Mouse (Mus musculus): ENCODE data around the gene Fry. TPM values are rescaled to one million over a fixed set of nuclear protein-coding genes. Genes with fewer than 3 reads are reported as not detected.

Fry gene
- total and polyA plus RNA-seq, 2 experiments from 2014 or later = 47.6 to 130 TPM

GRCm38 (mm10) chr5:150190454-150191358 lies 72.3 kb downstream of the Fry start:
- Histone ChIP-seq H3K27ac (ENCODE audit: low read depth, low read length) (no peak overlapping the region), H3K4me2 (ENCODE audit: low read depth) (no peak overlapping the region), H3K9me3 (ENCODE audit: low read length) (no peaks in the 10 kb centered on the region; the same call in 1 of the 2 replicates), H3K9ac (no peak overlapping the region), H3K4me3 (ENCODE audit: low read depth, low read length) (no peak overlapping the region), H3K27me3 (ENCODE audit: insufficient read depth, low read length) (no peaks in the 10 kb centered on the region), H3K36me3 (ENCODE audit: insufficient read depth) (no peaks in the 10 kb centered on the region), H3K4me1 (ENCODE audit: insufficient read depth) (peaks cover 1% of the 10 kb centered on the region; the same call in 1 of the 2 replicates)
- peak; percentile 21 for DNase-seq
- no peak for TF ChIP-seq CTCF (IDR thresholded peaks at IDR 0.05; ENCODE audit: low read depth)
- WGBS = 78% methylated on average over 4 of the region's 4 CpGs
- peak; percentile 16; the same call in 1 of the 2 replicates for ATAC-seq

DNA sequence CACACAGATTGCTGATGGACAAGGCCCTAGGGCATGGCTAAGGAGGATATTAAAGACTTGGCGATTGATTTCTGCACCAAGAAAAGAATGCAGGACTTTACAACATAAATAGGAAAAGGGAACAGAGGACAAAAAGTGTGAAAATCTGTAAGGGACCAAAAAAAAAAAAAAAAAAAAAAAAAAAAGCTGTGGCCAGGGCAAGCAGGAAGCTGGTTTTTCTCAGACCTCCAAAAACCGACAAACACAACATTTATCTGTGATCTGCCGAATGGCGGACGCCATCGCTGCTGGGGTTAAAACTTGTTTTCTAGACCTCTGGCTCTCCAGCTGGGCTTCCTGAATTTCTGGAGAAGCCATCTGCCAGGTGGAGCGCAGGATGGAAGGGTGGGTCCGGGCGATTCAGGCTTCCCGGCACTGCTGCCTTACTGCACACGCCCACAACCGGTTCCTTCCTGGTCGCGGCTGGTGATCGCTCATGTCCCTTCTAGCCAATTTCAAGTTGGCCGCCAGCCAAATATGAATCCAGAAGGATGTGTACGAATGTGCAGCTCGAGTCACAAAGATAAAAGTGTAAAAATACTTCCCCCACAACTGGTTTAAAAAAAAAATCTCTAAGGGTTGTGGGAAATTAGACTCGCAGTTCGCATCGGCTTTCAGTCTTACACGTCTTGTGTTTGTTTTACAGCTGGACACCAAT lies 77.2 kb downstream of the Fry start:
- WGBS = 4% methylated on average over 22 of the region's 22 CpGs
- H3K36me3 ChIP-seq (ENCODE audit: insufficient read depth) = no peaks in the 10 kb centered on the region
- H3K4me3 ChIP-seq (ENCODE audit: low read depth, low read length) = peak overlapping the region; percentile 34
- H3K27ac ChIP-seq (ENCODE audit: low read depth, low read length) = no peak overlapping the region
- no peak for TF ChIP-seq CTCF (IDR thresholded peaks at IDR 0.05; ENCODE audit: low read depth)
- H3K9me3 ChIP-seq (ENCODE audit: low read length) = no peaks in the 10 kb centered on the region; the same call in 1 of the 2 replicates
- DNase-seq (peak; percentile 76), ATAC-seq (peak; percentile 77)
- H3K4me1 ChIP-seq (ENCODE audit: insufficient read depth) = peaks cover 6% of the 10 kb centered on the region; the same call in 1 of the 2 replicates
- H3K27me3 ChIP-seq (ENCODE audit: insufficient read depth, low read length) = no peaks in the 10 kb centered on the region
- peak overlapping the region; percentile 43 for H3K9ac ChIP-seq
- peak overlapping the region; percentile 60 for H3K4me2 ChIP-seq (ENCODE audit: low read depth)

DNA sequence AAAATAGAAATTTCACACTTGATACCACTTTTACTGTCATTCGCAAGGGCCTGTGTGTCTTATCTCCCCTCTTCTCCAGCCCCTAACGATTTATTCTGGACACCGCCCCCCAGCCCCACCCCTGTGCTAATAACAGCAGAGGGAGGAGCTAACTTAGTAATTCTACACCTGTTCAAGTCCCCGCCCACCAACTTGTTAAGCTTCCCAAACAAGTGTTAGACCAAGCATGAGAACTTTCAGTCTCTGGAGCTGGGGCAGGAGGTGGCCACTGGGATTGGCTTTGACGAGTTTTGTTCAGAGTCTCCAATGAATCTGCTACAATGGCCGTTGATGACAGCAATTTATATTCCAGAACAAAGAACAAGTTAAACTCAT lies 77.8 kb downstream of the Fry start:
- peaks cover 6% of the 10 kb centered on the region; the same call in 1 of the 2 replicates for H3K4me1 ChIP-seq (ENCODE audit: insufficient read depth)
- DNase-seq (no peak), ATAC-seq (no peak)
- H3K9me3 ChIP-seq (ENCODE audit: low read length) = no peaks in the 10 kb centered on the region
- H3K36me3 ChIP-seq (ENCODE audit: insufficient read depth) = no peaks in the 10 kb centered on the region
- TF ChIP-seq CTCF (IDR thresholded peaks at IDR 0.05; ENCODE audit: low read depth) = no peak
- H3K9ac ChIP-seq = peak overlapping the region; percentile 43
- WGBS = 2% methylated on average over 6 of the region's 6 CpGs
- no peak overlapping the region for H3K27ac ChIP-seq (ENCODE audit: low read depth, low read length)
- no peaks in the 10 kb centered on the region for H3K27me3 ChIP-seq (ENCODE audit: insufficient read depth, low read length)
- peak overlapping the region; percentile 34 for H3K4me3 ChIP-seq (ENCODE audit: low read depth, low read length)
- H3K4me2 ChIP-seq (ENCODE audit: low read depth) = peak overlapping the region; percentile 60

GRCm38 (mm10) chr5:150196881-150197311 lies 78.5 kb downstream of the Fry start:
- Histone ChIP-seq H3K27me3 (ENCODE audit: insufficient read depth, low read length) (no peaks in the 10 kb centered on the region), H3K9ac (no peak overlapping the region), H3K36me3 (ENCODE audit: insufficient read depth) (no peaks in the 10 kb centered on the region), H3K9me3 (ENCODE audit: low read length) (no peaks in the 10 kb centered on the region), H3K4me2 (ENCODE audit: low read depth) (peak overlapping the region; percentile 60; the same call in 1 of the 2 replicates), H3K4me3 (ENCODE audit: low read depth, low read length) (no peak overlapping the region), H3K27ac (ENCODE audit: low read depth, low read length) (no peak overlapping the region), H3K4me1 (ENCODE audit: insufficient read depth) (peaks cover 6% of the 10 kb centered on the region; the same call in 1 of the 2 replicates)
- TF ChIP-seq CTCF (IDR thresholded peaks at IDR 0.05; ENCODE audit: low read depth) = no peak
- DNase-seq (no peak), ATAC-seq (no peak; the same call in 1 of the 2 replicates)
- 46% methylated on average over 6 of the region's 6 CpGs for WGBS

DNA sequence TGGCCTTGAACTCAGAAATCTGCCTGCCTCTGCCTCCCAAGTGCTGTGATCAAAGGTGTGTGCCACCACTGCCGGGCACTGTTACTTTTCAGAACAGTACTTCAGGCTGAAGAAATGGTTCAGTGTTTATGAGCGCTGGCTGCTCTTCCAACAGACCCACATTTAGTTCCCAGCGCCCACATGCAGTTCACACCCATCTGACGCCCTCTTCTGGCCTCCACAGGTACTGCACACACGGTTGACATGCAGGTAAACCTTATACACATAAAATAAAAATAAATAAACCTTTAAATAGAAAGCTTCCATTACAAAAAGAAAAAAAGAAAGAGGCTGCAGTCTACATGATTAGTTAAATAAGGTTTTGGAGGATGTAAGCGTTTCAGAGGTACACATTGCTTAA lies 88.3 kb downstream of the Fry start:
- no peak for TF ChIP-seq CTCF (IDR thresholded peaks at IDR 0.05; ENCODE audit: low read depth)
- no peak for ATAC-seq
- WGBS = 85% methylated on average over 6 of the region's 6 CpGs

DNA sequence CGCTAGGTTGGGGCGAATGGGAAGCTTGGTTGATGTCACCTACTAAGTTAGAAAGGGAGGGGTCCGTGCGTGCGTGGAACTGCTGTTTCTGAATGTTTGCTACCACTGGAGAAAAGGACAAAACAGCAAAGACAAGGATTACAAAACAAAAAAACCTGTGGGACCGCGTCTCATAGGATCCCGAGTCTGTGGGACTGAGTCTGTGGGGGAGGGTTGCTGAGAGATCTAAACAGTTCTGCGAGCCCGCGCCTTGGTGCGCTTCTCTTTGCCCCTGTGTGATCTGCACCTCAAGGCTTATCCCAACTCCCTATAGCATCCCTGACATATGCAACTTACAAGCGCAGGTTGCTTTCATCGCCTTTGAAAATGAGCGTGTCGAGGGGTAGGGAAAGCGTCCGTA lies 89.2 kb downstream of the Fry start:
- no peak overlapping the region for H3K27ac ChIP-seq (ENCODE audit: low read depth, low read length)
- H3K4me2 ChIP-seq (ENCODE audit: low read depth) = no peak overlapping the region
- no peaks in the 10 kb centered on the region for H3K9me3 ChIP-seq (ENCODE audit: low read length)
- ATAC-seq (no peak), DNase-seq (no peak)
- H3K4me1 ChIP-seq (ENCODE audit: insufficient read depth) = no peaks in the 10 kb centered on the region
- TF ChIP-seq CTCF (IDR thresholded peaks at IDR 0.05; ENCODE audit: low read depth) = no peak
- no peak overlapping the region for H3K9ac ChIP-seq
- H3K4me3 ChIP-seq (ENCODE audit: low read depth, low read length) = no peak overlapping the region
- 61% methylated on average over 18 of the region's 18 CpGs for WGBS
- H3K27me3 ChIP-seq (ENCODE audit: insufficient read depth, low read length) = no peaks in the 10 kb centered on the region
- H3K36me3 ChIP-seq (ENCODE audit: insufficient read depth) = no peaks in the 10 kb centered on the region

More for the DNA sequence above, 88.3 kb downstream of the Fry start:
- H3K9me3 ChIP-seq (ENCODE audit: low read length) = no peaks in the 10 kb centered on the region
- H3K9ac ChIP-seq = no peak overlapping the region
- H3K4me1 ChIP-seq (ENCODE audit: insufficient read depth) = no peaks in the 10 kb centered on the region
- H3K27me3 ChIP-seq (ENCODE audit: insufficient read depth, low read length) = no peaks in the 10 kb centered on the region
- no peaks in the 10 kb centered on the region for H3K36me3 ChIP-seq (ENCODE audit: insufficient read depth)
- no peak overlapping the region for H3K4me3 ChIP-seq (ENCODE audit: low read depth, low read length)
- no peak overlapping the region for H3K4me2 ChIP-seq (ENCODE audit: low read depth)
- no peak for DNase-seq
- no peak overlapping the region for H3K27ac ChIP-seq (ENCODE audit: low read depth, low read length)
